Mouse (Mus musculus): ENCODE results near the gene Smpd3.

DNA sequence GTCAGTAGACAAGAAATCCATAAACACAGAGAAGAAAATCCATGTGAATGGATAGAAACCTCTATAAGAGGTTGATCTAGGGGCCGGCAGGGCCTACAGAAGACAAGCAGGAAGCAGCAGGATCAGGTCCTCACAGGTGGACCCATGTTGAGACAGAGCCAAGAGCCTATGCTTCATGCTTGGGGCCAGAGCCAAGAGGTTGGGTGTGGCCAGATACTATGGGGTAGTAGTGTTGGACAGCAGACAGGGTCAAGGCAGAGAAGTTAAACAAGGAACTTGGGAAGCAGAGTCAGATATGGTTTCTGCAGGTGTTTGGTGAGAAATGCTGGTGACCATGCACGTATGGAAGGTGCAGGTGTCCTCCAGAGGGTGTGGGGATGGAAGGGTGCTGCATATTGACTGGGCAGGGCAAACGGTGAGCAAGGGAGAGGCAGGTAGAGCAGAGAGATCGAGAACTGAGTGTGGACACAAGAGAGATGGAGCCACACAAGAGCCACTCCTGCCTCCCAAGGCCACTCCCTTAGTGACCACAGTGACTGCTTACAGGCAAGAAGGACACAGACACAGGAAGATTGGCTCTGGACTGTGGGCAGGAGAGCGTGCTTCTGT, 61.0 kb downstream of the Smpd3 start:
- TF ChIP-seq CTCF (IDR thresholded peaks at IDR 0.05; ENCODE audit: extremely low read depth, insufficient read depth, low read length) (no peak), POLR2A (IDR thresholded peaks at IDR 0.05; ENCODE audit: extremely low read depth, insufficient read depth, low read length) (no peak)

All from cortical plate, adult 2 months (tissue).